Mouse (Mus musculus) embryo, embryonic 10.5 days (tissue): ENCODE measurements around the gene Ergic3.

Experiments
- DNase-seq: peaks from one replicate; pipeline ENCODE4 v3.0.0-alpha.2; 2015; ENCODE audit warnings: low spot score

Ergic3 gene

GRCm38 (mm10) chr2:156007888-156008532, at the start of gene Ergic3, which contains the start of gene 6430550D23Rik:
Ergic3 (plus strand) TSS chr2:156008045.
6430550D23Rik (minus strand) TSS chr2:156007977.
- peak; percentile 99 for DNase-seq

GRCm38 (mm10) chr2:155959981-155960380, 47.9 kb upstream of the Ergic3 start:
- no peak for DNase-seq

- DNase-seq: no peak
Measured at GRCm38 (mm10) chr2:155961862-155962261, 46.0 kb upstream of the Ergic3 start.

- DNase-seq: peak; percentile 53
Measured at GRCm38 (mm10) chr2:155962991-155963390, 44.9 kb upstream of the Ergic3 start.

GRCm38 (mm10) chr2:155973348-155973747, 34.5 kb upstream of the Ergic3 start:
- no peak for DNase-seq

- no peak for DNase-seq
Measured at GRCm38 (mm10) chr2:155974087-155974731, 33.6 kb upstream of the Ergic3 start.

GRCm38 (mm10) chr2:155979328-155979991, 28.4 kb upstream of the Ergic3 start:
- no peak for DNase-seq

- DNase-seq: no peak
Measured at GRCm38 (mm10) chr2:155985776-155986175, 22.1 kb upstream of the Ergic3 start.

GRCm38 (mm10) chr2:155987131-155987530, 20.7 kb upstream of the Ergic3 start:
- DNase-seq: no peak

- DNase-seq: no peak
Measured at GRCm38 (mm10) chr2:155989085-155989484, 18.8 kb upstream of the Ergic3 start.

- DNase-seq: no peak
Measured at GRCm38 (mm10) chr2:155991151-155991550, 16.7 kb upstream of the Ergic3 start.

- DNase-seq: no peak
Measured at GRCm38 (mm10) chr2:155991863-155992321, 16.0 kb upstream of the Ergic3 start.

GRCm38 (mm10) chr2:156005393-156005792, 2.5 kb upstream of the Ergic3 start:
- DNase-seq: peak; percentile 35

GRCm38 (mm10) chr2:156018106-156018505, 10.3 kb downstream of the Ergic3 start:
- DNase-seq: no peak

- no peak for DNase-seq
Measured at GRCm38 (mm10) chr2:156021219-156021618, 13.4 kb downstream of the Ergic3 start.

GRCm38 (mm10) chr2:156021765-156022164, 13.9 kb downstream of the Ergic3 start:
- DNase-seq: no peak

GRCm38 (mm10) chr2:156025482-156025881, 17.6 kb downstream of the Ergic3 start:
- DNase-seq: no peak

GRCm38 (mm10) chr2:156039390-156039789, 31.5 kb downstream of the Ergic3 start:
- no peak for DNase-seq

- DNase-seq: no peak
Measured at GRCm38 (mm10) chr2:156042903-156043302, 35.1 kb downstream of the Ergic3 start.

GRCm38 (mm10) chr2:156047929-156048328, 40.1 kb downstream of the Ergic3 start:
- peak; percentile 49 for DNase-seq

- DNase-seq: no peak
Measured at GRCm38 (mm10) chr2:156052816-156053215, 45.0 kb downstream of the Ergic3 start, which contains the start of gene Fer1l4. Fer1l4 (minus strand) TSS chr2:156052947.

- DNase-seq: peak; percentile 81
Measured at GRCm38 (mm10) chr2:156065099-156066041, 57.5 kb downstream of the Ergic3 start, which contains the start of gene Spag4. Spag4 (plus strand) TSS chr2:156065175.
